Mouse (Mus musculus): Measurements from ENCODE around the gene Csrnp3. TPM values are rescaled to one million over a fixed set of nuclear protein-coding genes. Genes with fewer than 3 reads are reported as not detected.

Csrnp3 gene
- polyA plus RNA-seq, 1 experiment from 2014 or later = 0.42 TPM

GRCm38 (mm10) chr2:66018711-66019110, 173.1 kb downstream of the Csrnp3 start:
- no peak overlapping the region for H3K4me2 ChIP-seq (replicated peaks; ENCODE audit: low read depth)
- H3K27ac ChIP-seq (replicated peaks) = no peak overlapping the region
- DNase-seq (ENCODE audit: low spot score) (no peak), ATAC-seq (ENCODE audit: low FRiP score, low TSS enrichment) (no peak)
- H3K36me3 ChIP-seq (ENCODE audit: control insufficient read depth, insufficient read depth, low read length) = no peaks in the 10 kb centered on the region
- 80% methylated on average over 9 of the region's 9 CpGs for WGBS
- no peaks in the 10 kb centered on the region for H3K9me3 ChIP-seq (ENCODE audit: control insufficient read depth, low read length)
- H3K9ac ChIP-seq (ENCODE audit: low read length) = no peak overlapping the region
- no peaks in the 10 kb centered on the region for H3K4me1 ChIP-seq (replicated peaks; ENCODE audit: control insufficient read depth, insufficient read depth)
- H3K4me3 ChIP-seq (ENCODE audit: low read depth, low read length) = no peak overlapping the region
- no peak for TF ChIP-seq CTCF (IDR thresholded peaks at IDR 0.05; ENCODE audit: low read depth)
- no peak for TF ChIP-seq EP300 (optimal IDR thresholded peaks at IDR 0.05)
- H3K27me3 ChIP-seq (ENCODE audit: control insufficient read depth, insufficient read depth, low read length) = no peaks in the 10 kb centered on the region

- Histone ChIP-seq H3K4me3 (ENCODE audit: low read depth, low read length) (no peak overlapping the region), H3K36me3 (ENCODE audit: control insufficient read depth, insufficient read depth, low read length) (no peaks in the 10 kb centered on the region), H3K4me2 (replicated peaks; ENCODE audit: low read depth) (no peak overlapping the region), H3K9me3 (ENCODE audit: control insufficient read depth, low read length) (no peaks in the 10 kb centered on the region), H3K27me3 (ENCODE audit: control insufficient read depth, insufficient read depth, low read length) (no peaks in the 10 kb centered on the region), H3K9ac (ENCODE audit: low read length) (no peak overlapping the region), H3K27ac (replicated peaks) (no peak overlapping the region), H3K4me1 (replicated peaks; ENCODE audit: control insufficient read depth, insufficient read depth) (no peaks in the 10 kb centered on the region)
- WGBS = 92% methylated on average over 19 of the region's 19 CpGs
- ATAC-seq (ENCODE audit: low FRiP score, low TSS enrichment) = no peak
- DNase-seq (ENCODE audit: low spot score) = no peak
- TF ChIP-seq CTCF (IDR thresholded peaks at IDR 0.05; ENCODE audit: low read depth) = no peak
- TF ChIP-seq EP300 (optimal IDR thresholded peaks at IDR 0.05) = no peak
These were observed 173.7 kb downstream of the Csrnp3 start for GRCm38 (mm10) chr2:66019235-66019634.

- no peak overlapping the region for H3K4me2 ChIP-seq (replicated peaks; ENCODE audit: low read depth)
- H3K4me1 ChIP-seq (replicated peaks; ENCODE audit: control insufficient read depth, insufficient read depth) = no peaks in the 10 kb centered on the region
- no peaks in the 10 kb centered on the region for H3K36me3 ChIP-seq (ENCODE audit: control insufficient read depth, insufficient read depth, low read length)
- ATAC-seq (ENCODE audit: low FRiP score, low TSS enrichment) (no peak), DNase-seq (ENCODE audit: low spot score) (no peak)
- H3K9ac ChIP-seq (ENCODE audit: low read length) = no peak overlapping the region
- WGBS = 82% methylated on average over 9 of the region's 9 CpGs
- H3K27me3 ChIP-seq (ENCODE audit: control insufficient read depth, insufficient read depth, low read length) = no peaks in the 10 kb centered on the region
- TF ChIP-seq CTCF (IDR thresholded peaks at IDR 0.05; ENCODE audit: low read depth) (no peak), EP300 (optimal IDR thresholded peaks at IDR 0.05) (no peak)
- H3K4me3 ChIP-seq (ENCODE audit: low read depth, low read length) = no peak overlapping the region
- H3K27ac ChIP-seq (replicated peaks) = no peak overlapping the region
- H3K9me3 ChIP-seq (ENCODE audit: control insufficient read depth, low read length) = no peaks in the 10 kb centered on the region
These were observed 177.9 kb downstream of the Csrnp3 start for GRCm38 (mm10) chr2:66023419-66023818.

GRCm38 (mm10) chr2:66024837-66025236, 179.3 kb downstream of the Csrnp3 start:
- DNase-seq (ENCODE audit: low spot score) (no peak), ATAC-seq (ENCODE audit: low FRiP score, low TSS enrichment) (no peak)
- Histone ChIP-seq H3K4me2 (replicated peaks; ENCODE audit: low read depth) (no peak overlapping the region), H3K9me3 (ENCODE audit: control insufficient read depth, low read length) (no peaks in the 10 kb centered on the region), H3K27me3 (ENCODE audit: control insufficient read depth, insufficient read depth, low read length) (no peaks in the 10 kb centered on the region), H3K4me1 (replicated peaks; ENCODE audit: control insufficient read depth, insufficient read depth) (no peaks in the 10 kb centered on the region), H3K27ac (replicated peaks) (no peak overlapping the region), H3K9ac (ENCODE audit: low read length) (no peak overlapping the region), H3K36me3 (ENCODE audit: control insufficient read depth, insufficient read depth, low read length) (no peaks in the 10 kb centered on the region), H3K4me3 (ENCODE audit: low read depth, low read length) (no peak overlapping the region)
- TF ChIP-seq CTCF (IDR thresholded peaks at IDR 0.05; ENCODE audit: low read depth) (no peak), EP300 (optimal IDR thresholded peaks at IDR 0.05) (no peak)
- 82% methylated on average over 6 of the region's 6 CpGs for WGBS

DNA sequence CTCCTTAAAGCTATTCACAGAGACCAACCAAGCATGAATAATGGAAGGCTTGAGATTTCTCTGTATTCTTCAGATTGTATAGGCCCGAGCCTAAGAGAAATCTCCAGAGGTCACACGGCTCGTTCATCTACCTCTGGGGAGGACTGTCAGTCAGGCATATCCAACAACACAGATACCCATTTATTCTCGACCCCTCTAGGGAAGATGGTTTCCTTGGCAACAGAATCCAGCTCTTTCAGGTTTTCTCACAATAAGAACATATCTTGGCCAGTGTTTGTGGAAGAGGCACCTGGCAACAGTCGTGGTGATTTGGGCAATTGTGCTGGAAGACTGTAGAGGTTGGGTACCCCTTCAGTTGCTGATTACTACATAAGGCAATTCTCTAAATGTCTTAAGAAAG, 183.2 kb downstream of the Csrnp3 start:
- no peaks in the 10 kb centered on the region for H3K27me3 ChIP-seq (ENCODE audit: control insufficient read depth, insufficient read depth, low read length)
- no peaks in the 10 kb centered on the region for H3K36me3 ChIP-seq (ENCODE audit: control insufficient read depth, insufficient read depth, low read length)
- no peak overlapping the region for H3K4me3 ChIP-seq (ENCODE audit: low read depth, low read length)
- WGBS = 54% methylated on average over 5 of the region's 5 CpGs
- no peak overlapping the region for H3K4me2 ChIP-seq (replicated peaks; ENCODE audit: low read depth)
- no peak overlapping the region for H3K9ac ChIP-seq (ENCODE audit: low read length)
- no peaks in the 10 kb centered on the region for H3K9me3 ChIP-seq (ENCODE audit: control insufficient read depth, low read length)
- no peak overlapping the region for H3K27ac ChIP-seq (replicated peaks)
- DNase-seq (ENCODE audit: low spot score) (no peak), ATAC-seq (ENCODE audit: low FRiP score, low TSS enrichment) (no peak)
- TF ChIP-seq CTCF (IDR thresholded peaks at IDR 0.05; ENCODE audit: low read depth) (no peak), EP300 (optimal IDR thresholded peaks at IDR 0.05) (no peak)
- no peaks in the 10 kb centered on the region for H3K4me1 ChIP-seq (replicated peaks; ENCODE audit: control insufficient read depth, insufficient read depth)

DNA sequence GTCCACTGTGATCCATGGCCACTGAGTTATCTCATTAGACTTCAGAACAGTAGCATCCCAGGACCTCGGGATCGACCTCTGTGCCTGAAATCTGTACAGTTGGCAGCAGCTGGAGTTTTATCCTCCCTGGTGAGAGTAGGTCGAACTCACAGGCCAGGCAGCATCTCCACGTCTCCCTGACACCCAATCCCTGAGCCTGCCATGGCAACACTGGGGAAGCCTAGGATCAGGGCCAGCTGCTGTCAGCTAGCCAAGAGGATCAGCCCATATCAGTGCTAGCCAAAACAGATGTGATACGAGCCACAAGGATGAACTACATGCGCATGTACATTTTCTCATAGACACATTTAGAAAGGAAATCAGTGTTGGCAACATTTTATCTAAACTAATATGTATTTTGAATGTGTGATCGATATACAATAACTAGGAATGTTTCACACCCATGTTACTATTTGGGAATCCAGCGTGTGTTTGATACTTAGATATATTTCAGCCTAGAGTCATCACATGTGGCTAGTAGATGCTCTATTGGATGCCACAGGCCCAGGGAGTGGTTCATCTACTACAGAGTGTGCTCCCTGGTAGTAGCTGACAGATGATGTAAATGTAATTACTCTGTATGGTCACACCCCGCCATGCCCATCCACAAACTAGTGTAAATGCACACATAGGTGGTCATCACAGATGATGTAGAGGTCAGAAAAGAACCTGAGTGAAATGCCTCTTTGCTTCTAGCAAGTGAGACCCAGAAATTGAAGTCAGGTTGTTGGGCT, 189.5 kb downstream of the Csrnp3 start:
- 61% methylated on average over 9 of the region's 9 CpGs for WGBS
- Histone ChIP-seq H3K4me3 (ENCODE audit: low read depth, low read length) (no peak overlapping the region), H3K27me3 (ENCODE audit: control insufficient read depth, insufficient read depth, low read length) (no peaks in the 10 kb centered on the region), H3K9ac (ENCODE audit: low read length) (no peak overlapping the region), H3K27ac (replicated peaks) (no peak overlapping the region), H3K36me3 (ENCODE audit: control insufficient read depth, insufficient read depth, low read length) (no peaks in the 10 kb centered on the region), H3K4me2 (replicated peaks; ENCODE audit: low read depth) (no peak overlapping the region), H3K9me3 (ENCODE audit: control insufficient read depth, low read length) (no peaks in the 10 kb centered on the region), H3K4me1 (replicated peaks; ENCODE audit: control insufficient read depth, insufficient read depth) (no peaks in the 10 kb centered on the region)
- no peak for DNase-seq (ENCODE audit: low spot score)
- no peak for TF ChIP-seq EP300 (optimal IDR thresholded peaks at IDR 0.05)
- no peak for TF ChIP-seq CTCF (IDR thresholded peaks at IDR 0.05; ENCODE audit: low read depth)
- ATAC-seq (ENCODE audit: low FRiP score, low TSS enrichment) = no peak

Measured in stomach, postnatal 0 days (tissue).